Mouse (Mus musculus) heart, embryonic 15.5 days (tissue): ENCODE measurements around the gene Apof. TPM values are rescaled to one million over a fixed set of nuclear protein-coding genes. Genes with fewer than 3 reads are reported as not detected.

Experiments
- ATAC-seq: fragments of 200-750 bp; cut with Nextera tagmentation; replicated peaks from 2 replicates; pipeline ENCODE4 v1.8.0; 2017; ENCODE audit warnings: low read depth, moderate TSS enrichment; ENCODE audit not compliant: insufficient number of reproducible peaks, insufficient read depth, low FRiP score
- H3K27ac ChIP-seq: fragments of 300-500 bp; sonication (generic); 2 replicates; pipeline ENCODE4 v1.5.1; 2015; ENCODE audit warnings: mild to moderate bottlenecking, inconsistent platforms
- H3K27me3 ChIP-seq: fragments of 300-500 bp; sonication (generic); 2 replicates; pipeline ENCODE4 v1.6.1; 2015; ENCODE audit warnings: inconsistent platforms
- H3K36me3 ChIP-seq: fragments of 300-500 bp; sonication (generic); 2 replicates; pipeline ENCODE4 v1.6.1; 2015; ENCODE audit warnings: mild to moderate bottlenecking, inconsistent platforms
- H3K4me1 ChIP-seq: fragments of 300-500 bp; sonication (generic); replicated peaks from 2 replicates; pipeline ENCODE4 v1.6.1; 2015; ENCODE audit warnings: inconsistent platforms
- H3K4me2 ChIP-seq: fragments of 300-500 bp; sonication (generic); 2 replicates; pipeline ENCODE4 v1.6.1; 2015; ENCODE audit warnings: inconsistent platforms, mild to moderate bottlenecking, moderate library complexity
- H3K4me3 ChIP-seq: fragments of 300-500 bp; sonication (generic); 2 replicates; pipeline ENCODE4 v1.5.1; 2015; ENCODE audit warnings: mild to moderate bottlenecking, inconsistent platforms
- H3K9ac ChIP-seq: fragments of 300-500 bp; sonication (generic); 2 replicates; pipeline ENCODE4 v1.6.1; 2015; ENCODE audit warnings: mild to moderate bottlenecking, inconsistent platforms
- H3K9me3 ChIP-seq: fragments of 300-500 bp; sonication (generic); replicated peaks from 2 replicates; pipeline ENCODE4 v1.6.1; 2016; ENCODE audit warnings: inconsistent platforms
- WGBS: fragments of 180-500 bp; shearing (Covaris S2); methylation state at CpG from one replicate; pipeline ENCODE4 v1.1.7; 2015; ENCODE audit warnings: mixed read lengths; 5-methylcytosine and 5-hydroxymethylcytosine counted together
- polyA plus RNA-seq: library from polyadenylated mRNA; unstranded; fragments of >200 nt; fragmentation: Nextera tagmentation; extraction: Ambion mirVana; gene quantifications from 2 replicates; pipeline ENCODE4 v1.2.1, GENCODE M21; 2015

Apof gene
- polyA plus RNA-seq, 1 experiment from 2014 or later = 0.13 TPM

DNA sequence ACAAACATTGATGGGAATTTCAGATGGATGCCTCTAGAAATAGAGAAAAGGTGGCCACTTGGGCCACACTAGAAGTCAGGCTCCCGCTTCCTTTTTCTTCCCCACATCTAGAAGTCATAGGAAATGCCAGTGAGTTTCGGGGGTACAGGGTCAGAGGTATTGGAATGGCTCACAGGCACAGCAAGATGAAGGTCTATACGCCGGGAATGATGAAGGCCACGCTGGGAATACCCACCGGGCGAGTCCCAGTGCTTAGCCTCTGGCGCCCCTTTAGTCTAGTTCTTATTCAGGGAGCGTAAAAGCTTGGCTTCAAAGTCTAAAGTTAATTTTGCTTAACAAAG, 34.3 kb downstream of the Apof start:
- peak overlapping the region; percentile 68 for H3K9ac ChIP-seq
- H3K9me3 ChIP-seq = no peaks in the 10 kb centered on the region
- peak overlapping the region; percentile 68 for H3K4me3 ChIP-seq
- peak overlapping the region; percentile 79 for H3K4me2 ChIP-seq
- no peaks in the 10 kb centered on the region for H3K27me3 ChIP-seq
- ATAC-seq = no peak
- peak overlapping the region; percentile 97 for H3K27ac ChIP-seq
- no peaks in the 10 kb centered on the region for H3K36me3 ChIP-seq
- peaks cover 19% of the 10 kb centered on the region for H3K4me1 ChIP-seq
- WGBS = under 1% methylated on average over 9 of the region's 9 CpGs

DNA sequence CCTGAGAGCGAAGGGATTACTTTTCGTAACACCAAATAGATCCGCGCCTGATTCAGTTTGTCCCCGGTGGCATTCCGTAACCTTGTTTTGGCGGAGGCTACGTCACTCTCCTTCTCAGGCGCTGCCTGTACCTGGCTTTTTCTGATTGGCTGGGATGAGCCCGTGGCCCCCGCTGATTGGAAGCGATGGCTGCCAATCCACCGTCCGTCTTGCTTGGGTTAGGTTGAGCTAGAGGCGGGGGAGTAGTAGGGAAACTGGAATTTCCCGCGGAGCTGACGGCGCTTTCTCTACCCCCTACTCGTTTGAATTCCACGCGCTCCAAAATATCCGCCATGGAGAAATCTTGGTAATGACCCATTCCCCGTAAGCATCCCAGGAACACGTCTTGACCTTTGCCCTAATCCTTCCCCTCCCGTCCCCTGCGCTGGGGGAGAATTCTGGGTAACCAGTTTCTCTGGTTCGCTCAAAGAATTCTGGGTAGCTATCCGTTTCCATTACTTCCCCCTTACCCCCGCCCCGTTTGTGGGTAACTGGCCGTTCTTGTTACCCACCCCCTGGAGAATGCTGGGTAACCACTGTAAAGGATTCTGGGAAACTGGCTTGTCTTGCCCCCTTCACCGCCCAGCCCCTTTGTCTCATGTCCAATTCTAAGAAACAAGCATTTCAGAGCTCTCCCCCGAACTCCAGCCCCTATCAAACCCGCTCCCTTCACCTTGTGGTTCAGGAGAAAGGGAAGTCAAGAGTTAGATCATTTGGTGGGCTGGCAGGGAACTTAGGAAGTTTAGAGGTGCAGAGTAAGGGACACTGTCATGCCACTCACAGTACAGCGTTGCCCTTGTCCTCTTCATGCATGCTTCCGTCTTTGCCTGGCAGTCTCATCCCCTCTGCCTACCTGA, 34.9 kb downstream of the Apof start, which contains the start of gene Pan2:
TSS of gene Pan2 (plus strand) at position 210 of the 896 bp plus-strand sequence.
- Histone ChIP-seq H3K4me3 (peak within 1 kb of the TSS; percentile 68), H3K9me3 (no peaks in the 10 kb centered on the region), H3K9ac (peak within 1 kb of the TSS; percentile 72), H3K4me1 (peaks cover 14% of the 10 kb centered on the region), H3K4me2 (peak within 1 kb of the TSS; percentile 79), H3K27ac (peak within 1 kb of the TSS; percentile 97), H3K27me3 (no peaks in the 10 kb centered on the region), H3K36me3 (peaks cover under 1% of the 10 kb centered on the region; the same call in 1 of the 2 replicates)
- peak; percentile 97 for ATAC-seq
- 1% methylated on average over 37 of the region's 37 CpGs for WGBS

DNA sequence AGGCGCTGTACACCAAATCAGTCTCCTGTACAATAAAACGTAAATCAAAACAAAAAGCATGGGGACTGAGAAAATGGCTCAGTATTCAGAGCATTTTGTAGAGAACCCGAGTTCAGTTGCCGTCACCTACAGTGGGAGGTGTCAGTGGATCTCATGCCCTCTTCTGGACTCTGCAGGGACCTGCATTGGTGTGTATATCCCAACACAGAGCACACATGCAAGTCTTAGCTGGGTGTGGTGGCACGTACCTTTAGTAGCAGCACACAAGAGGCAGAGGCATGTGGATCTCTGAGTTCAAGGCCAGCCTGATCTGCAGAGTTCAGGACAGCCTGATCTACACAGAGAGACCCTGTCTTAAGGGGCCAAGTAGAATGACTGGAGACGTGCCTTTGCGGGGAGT, 41.2 kb downstream of the Apof start:
- Histone ChIP-seq H3K36me3 (peaks cover 32% of the 10 kb centered on the region), H3K4me2 (no peak overlapping the region), H3K9ac (0 out of 2 replicates have a peak overlapping the region, but pooled peaks have one; percentile 23), H3K9me3 (no peaks in the 10 kb centered on the region), H3K27me3 (no peaks in the 10 kb centered on the region), H3K4me1 (peaks cover 20% of the 10 kb centered on the region), H3K4me3 (no peak overlapping the region), H3K27ac (peak overlapping the region; percentile 85)
- no peak for ATAC-seq
- 88% methylated on average over 7 of the region's 7 CpGs for WGBS

DNA sequence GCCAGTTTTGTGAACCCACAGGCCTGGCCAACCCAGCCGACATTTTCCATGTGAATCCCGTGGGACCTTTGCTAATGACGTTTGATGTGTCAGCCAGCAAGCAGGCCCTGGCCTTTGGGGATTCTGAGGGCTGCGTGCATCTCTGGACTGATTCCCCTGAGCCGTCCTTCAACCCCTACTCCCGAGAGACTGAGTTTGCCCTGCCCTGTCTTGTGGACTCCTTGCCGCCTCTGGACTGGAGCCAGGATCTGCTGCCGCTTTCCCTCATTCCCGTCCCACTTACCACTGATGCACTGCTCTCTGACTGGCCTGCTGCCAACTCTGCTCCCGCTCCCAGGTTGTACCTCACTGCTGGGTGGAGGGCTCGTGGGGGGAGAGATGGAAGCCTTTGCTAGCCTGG, 41.7 kb downstream of the Apof start:
- WGBS = 25% methylated on average over 11 of the region's 11 CpGs
- Histone ChIP-seq H3K27me3 (no peaks in the 10 kb centered on the region), H3K4me1 (peaks cover 20% of the 10 kb centered on the region), H3K9ac (peak overlapping the region; percentile 23; the same call in 1 of the 2 replicates), H3K4me3 (peak overlapping the region; percentile 8; the same call in 1 of the 2 replicates), H3K4me2 (peak overlapping the region; percentile 37), H3K27ac (peak overlapping the region; percentile 85), H3K9me3 (no peaks in the 10 kb centered on the region), H3K36me3 (peaks cover 37% of the 10 kb centered on the region)
- ATAC-seq = peak; percentile 79

DNA sequence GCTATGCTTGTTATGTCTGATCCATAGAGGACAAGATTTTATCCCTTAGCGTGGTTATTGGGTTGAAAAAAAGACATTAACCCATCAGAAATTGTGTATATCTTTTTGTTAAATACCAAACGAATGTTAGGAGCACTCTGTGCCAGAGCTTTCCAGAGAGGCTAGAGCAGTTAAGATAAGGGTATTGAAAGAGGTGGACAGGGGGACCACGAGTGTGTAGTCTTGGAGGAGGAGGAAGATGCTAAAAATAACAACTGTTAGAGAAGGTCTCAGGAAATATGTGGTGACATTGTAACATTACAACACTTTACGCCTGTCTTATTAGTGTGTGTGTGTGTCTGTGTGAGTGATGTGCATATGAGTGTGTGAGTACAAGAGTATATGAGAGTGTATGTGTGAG, 42.4 kb downstream of the Apof start:
- Histone ChIP-seq H3K9me3 (no peaks in the 10 kb centered on the region), H3K27me3 (no peaks in the 10 kb centered on the region), H3K27ac (peak overlapping the region; percentile 85), H3K4me2 (peak overlapping the region; percentile 37), H3K4me3 (peak overlapping the region; percentile 8), H3K9ac (0 out of 2 replicates have a peak overlapping the region, but pooled peaks have one; percentile 23), H3K4me1 (peaks cover 20% of the 10 kb centered on the region), H3K36me3 (peaks cover 45% of the 10 kb centered on the region)
- WGBS = 29% methylated on average over 4 of the region's 4 CpGs
- peak; percentile 61; the same call in 1 of the 2 replicates for ATAC-seq

DNA sequence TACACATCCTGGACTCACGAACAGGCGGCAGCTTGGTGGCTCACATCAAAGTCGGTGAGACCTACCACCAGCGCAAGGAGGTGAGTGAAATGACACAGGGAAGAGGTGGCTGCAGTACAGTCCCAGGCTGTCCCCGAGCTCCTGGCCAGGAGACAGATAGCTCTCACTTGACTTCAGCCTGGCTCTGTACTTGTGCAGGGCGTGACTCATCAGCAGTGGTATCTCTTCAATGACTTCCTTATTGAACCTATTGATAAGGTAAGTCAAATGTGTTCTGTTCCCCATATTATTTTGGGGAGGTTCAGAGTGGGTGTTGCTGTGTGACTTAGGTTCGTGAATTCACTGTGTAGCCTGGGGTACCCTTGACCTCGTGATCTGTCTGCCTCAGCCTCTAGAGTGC, 47.1 kb downstream of the Apof start:
- Histone ChIP-seq H3K9me3 (no peaks in the 10 kb centered on the region), H3K4me1 (peaks cover 14% of the 10 kb centered on the region), H3K27me3 (no peaks in the 10 kb centered on the region), H3K4me2 (no peak overlapping the region), H3K4me3 (no peak overlapping the region), H3K9ac (no peak overlapping the region), H3K36me3 (peaks cover 76% of the 10 kb centered on the region), H3K27ac (no peak overlapping the region)
- WGBS = 87% methylated on average over 8 of the region's 8 CpGs
- no peak for ATAC-seq

Other genes with a start within 250 kb of the Apof start
- 429 and 467 TPM in 2 replicates for gene Naca, start 233.1 kb upstream of the Apof start, polyA plus RNA-seq
- gene Ptges3, start 209.7 kb upstream of the Apof start, polyA plus RNA-seq = 268 and 292 TPM in 2 replicates
- gene Atp5b, start 185.4 kb upstream of the Apof start, polyA plus RNA-seq = 5,437 and 6,121 TPM in 2 replicates
- 7.5 and 10.1 TPM in 2 replicates for gene Baz2a, start 177.1 kb upstream of the Apof start, polyA plus RNA-seq
- gene Rbms2, start 88.4 kb upstream of the Apof start, polyA plus RNA-seq = 33.8 and 38.2 TPM in 2 replicates
- 0.58 and 0.66 TPM in 2 replicates for gene Gls2, start 74.2 kb upstream of the Apof start, polyA plus RNA-seq
- gene Spryd4, start 56.9 kb upstream of the Apof start, polyA plus RNA-seq = 37.9 and 38.6 TPM in 2 replicates
- gene Mip, start 42.8 kb upstream of the Apof start, polyA plus RNA-seq = 0.08 TPM in 1 of 2 replicates, not detected in the other
- gene Timeless, start 36.6 kb upstream of the Apof start, polyA plus RNA-seq = 22.3 and 32.1 TPM in 2 replicates
- gene Apon, start 14.6 kb upstream of the Apof start, polyA plus RNA-seq = 0.10 and 0.14 TPM in 2 replicates
- gene Stat2, start 1.9 kb downstream of the Apof start, polyA plus RNA-seq = 9.6 and 12.3 TPM in 2 replicates
- 4.0 and 4.8 TPM in 2 replicates for gene Il23a, start 30.1 kb downstream of the Apof start, polyA plus RNA-seq
- gene Pan2, start 34.7 kb downstream of the Apof start, polyA plus RNA-seq = 22.3 and 27.8 TPM in 2 replicates
- gene Cnpy2, start 53.8 kb downstream of the Apof start, polyA plus RNA-seq = 186 and 213 TPM in 2 replicates
- 448 and 450 TPM in 2 replicates for gene Cs, start 69.1 kb downstream of the Apof start, polyA plus RNA-seq
- gene Coq10a, start 100.3 kb downstream of the Apof start, polyA plus RNA-seq = 17.0 TPM in 2 replicates
- 6.8 and 11.8 TPM in 2 replicates for gene Ankrd52, start 108.4 kb downstream of the Apof start, polyA plus RNA-seq
- gene Slc39a5, start 132.6 kb downstream of the Apof start, polyA plus RNA-seq = 0.24 and 0.81 TPM in 2 replicates
- 52.6 and 58.9 TPM in 2 replicates for gene Nabp2, start 142.8 kb downstream of the Apof start, polyA plus RNA-seq
- 25.5 and 29.0 TPM in 2 replicates for gene Rnf41, start 143.0 kb downstream of the Apof start, polyA plus RNA-seq
- gene Smarcc2, start 190.6 kb downstream of the Apof start, polyA plus RNA-seq = 59.2 and 60.3 TPM in 2 replicates
- 1,051 and 1,154 TPM in 2 replicates for gene Myl6, start 225.5 kb downstream of the Apof start, polyA plus RNA-seq
- gene Myl6b, start 230.0 kb downstream of the Apof start, polyA plus RNA-seq = 4.3 and 4.6 TPM in 2 replicates